Mouse (Mus musculus) G1E (cell line): ENCODE results near the gene Mmp23. TPM values are rescaled to one million over a fixed set of nuclear protein-coding genes. Genes with fewer than 3 reads are reported as not detected.

Source experiments
- ATAC-seq: 2 replicates; pipeline ENCODE4 v1.8.0; 2016; ENCODE audit warnings: mild to moderate bottlenecking; ENCODE audit not compliant: insufficient number of reproducible peaks, poor library complexity, low FRiP score, severe bottlenecking; ENCODE audit errors: extremely low read depth
- DNase-seq: peaks from one replicate; pipeline ENCODE4 v3.0.0; 2012; ENCODE audit warnings: low spot score
- H3K27me3 ChIP-seq: 2 replicates; pipeline ENCODE4 v1.6.1; 2012; ENCODE audit warnings: mild to moderate bottlenecking, low read length, inconsistent platforms; ENCODE audit not compliant: insufficient read depth
- H3K36me3 ChIP-seq: replicated peaks from 2 replicates; pipeline ENCODE3; 2012; ENCODE audit warnings: mild to moderate bottlenecking, inconsistent platforms
- H3K4me1 ChIP-seq: 2 replicates; pipeline ENCODE4 v1.6.1; 2012; ENCODE audit warnings: low read depth, low read length, inconsistent platforms, mixed read lengths; ENCODE audit not compliant: insufficient read depth
- H3K4me3 ChIP-seq: 2 replicates; pipeline ENCODE4 v1.5.1; 2012; ENCODE audit warnings: low read depth, mild to moderate bottlenecking, inconsistent platforms, low read length, moderate library complexity, mixed read lengths
- H3K9me3 ChIP-seq: replicated peaks from 2 replicates; pipeline ENCODE4 v1.6.1; 2012; ENCODE audit warnings: inconsistent platforms
- CTCF ChIP-seq: IDR thresholded peaks from 2 replicates; pipeline ENCODE4 v1.5.1; 2012; ENCODE audit warnings: low read depth, low read length, inconsistent platforms, mixed read lengths
- GATA1 ChIP-seq: IDR thresholded peaks from 2 replicates; pipeline ENCODE4 v1.6.1; 2012; ENCODE audit warnings: borderline replicate concordance, low read length, inconsistent platforms, mixed read lengths
- GATA2 ChIP-seq: IDR thresholded peaks from 2 replicates; pipeline ENCODE4 v1.6.1; 2012; ENCODE audit warnings: low read depth, low read length, inconsistent platforms, borderline replicate concordance
- POLR2AphosphoS5 ChIP-seq: IDR thresholded peaks from 2 replicates; pipeline ENCODE4 v1.6.1; 2012; ENCODE audit warnings: low read depth, low read length, inconsistent platforms; ENCODE audit not compliant: insufficient replicate concordance
- TAL1 ChIP-seq: conservative IDR thresholded peaks from 2 replicates; pipeline ENCODE4 v1.6.1; 2012; ENCODE audit warnings: low read depth, low read length, inconsistent platforms, mixed read lengths
- polyA plus RNA-seq: library from polyadenylated mRNA; stranded (reverse); fragments of >175 nt; gene quantifications from 2 replicates; pipeline ENCODE4 v1.2.3, GENCODE M21; 2012
- total RNA-seq, 2 experiments: library from RNA; stranded (forward) in 1 of 2; stranded (reverse) in 1 of 2; fragments of 200-1000 nt in 1 of 2; fragments of >200 nt in 1 of 2; fragmentation: Nextera tagmentation in 1 of 2; gene quantifications; 2 replicates each; pipeline ENCODE4 v1.2.3; 2014 to 2017

Gene Mmp23
- total and polyA plus RNA-seq, 3 experiments = 0.29 to 0.71 TPM; not detected in 1

- H3K9me3 ChIP-seq = peaks cover 19% of the 10 kb centered on the region
- ATAC-seq (no peak), DNase-seq (no peak)
- H3K4me1 ChIP-seq = peaks cover 9% of the 10 kb centered on the region
- peaks cover 8% of the 10 kb centered on the region; the same call in 1 of the 2 replicates for H3K27me3 ChIP-seq
- peaks cover 90% of the 10 kb centered on the region for H3K36me3 ChIP-seq
- TF ChIP-seq TAL1 (no peak), GATA2 (no peak), CTCF (no peak), GATA1 (no peak), POLR2AphosphoS5 (no peak)
- no peak overlapping the region; the same call in 1 of the 2 replicates for H3K4me3 ChIP-seq
These were observed 1.5 kb upstream of the Mmp23 start for GRCm38 (mm10) chr4:155654456-155655298.

GRCm38 (mm10) chr4:155654183-155654455 lies 935 bp upstream of the Mmp23 start:
- H3K27me3 ChIP-seq = peaks cover 8% of the 10 kb centered on the region; the same call in 1 of the 2 replicates
- H3K4me3 ChIP-seq = no peak overlapping the region
- TF ChIP-seq POLR2AphosphoS5 (no peak), GATA1 (no peak), TAL1 (no peak), GATA2 (no peak), CTCF (no peak)
- DNase-seq (no peak), ATAC-seq (no peak)
- peaks cover 90% of the 10 kb centered on the region for H3K36me3 ChIP-seq
- H3K9me3 ChIP-seq = peaks cover 19% of the 10 kb centered on the region
- H3K4me1 ChIP-seq = peaks cover 9% of the 10 kb centered on the region

- Histone ChIP-seq H3K27me3 (peaks cover 8% of the 10 kb centered on the region; the same call in 1 of the 2 replicates), H3K36me3 (peaks cover 90% of the 10 kb centered on the region), H3K4me1 (peaks cover 9% of the 10 kb centered on the region)
These were observed 433 bp upstream of the Mmp23 start for GRCm38 (mm10) chr4:155653451-155654182.

GRCm38 (mm10) chr4:155652283-155653085 lies 700 bp downstream of the Mmp23 start:
- ATAC-seq (no peak), DNase-seq (no peak)
- Histone ChIP-seq H3K27me3 (peaks cover 8% of the 10 kb centered on the region; the same call in 1 of the 2 replicates), H3K9me3 (peaks cover 19% of the 10 kb centered on the region), H3K4me3 (no peak overlapping the region), H3K36me3 (peaks cover 91% of the 10 kb centered on the region), H3K4me1 (peaks cover 9% of the 10 kb centered on the region)
- TF ChIP-seq POLR2AphosphoS5 (0 out of 2 replicates have a peak, but pooled peaks have one; percentile 56), GATA1 (no peak), TAL1 (no peak), CTCF (no peak)

More at GRCm38 (mm10) chr4:155653451-155654182, 433 bp upstream of the Mmp23 start:
- H3K4me3 ChIP-seq = no peak overlapping the region
- TF ChIP-seq TAL1 = no peak
- peaks cover 19% of the 10 kb centered on the region for H3K9me3 ChIP-seq
- DNase-seq (no peak), ATAC-seq (no peak)

- TF ChIP-seq GATA1 (no peak), GATA2 (no peak), POLR2AphosphoS5 (no peak), CTCF (no peak), TAL1 (no peak)
- Histone ChIP-seq H3K36me3 (peaks cover 89% of the 10 kb centered on the region), H3K4me3 (no peak overlapping the region), H3K4me1 (peaks cover 9% of the 10 kb centered on the region), H3K27me3 (peaks cover 8% of the 10 kb centered on the region; the same call in 1 of the 2 replicates), H3K9me3 (peaks cover 19% of the 10 kb centered on the region)
- no peak for ATAC-seq
- no peak for DNase-seq
These were observed 1.5 kb downstream of the Mmp23 start for GRCm38 (mm10) chr4:155651553-155652269.
